Mouse (Mus musculus) left cerebral cortex, postnatal 25 days (tissue): Measurements from ENCODE around the gene Fbf1. TPM values are rescaled to one million over a fixed set of nuclear protein-coding genes. Genes with fewer than 3 reads are reported as not detected.

Source experiments
- DNase-seq, 2 experiments: peaks; one replicate each; pipeline ENCODE4 v3.0.0; 2022; ENCODE audit warnings: low spot score in 2 of 2, mixed read lengths in 1 of 2
- intact Hi-C: fragments of 180-260 bp; cut with DNase I; formaldehyde crosslinking; loops from one replicate; pipeline ENCODE4 v1.15.1; 2025
- total RNA-seq, 2 experiments: library from RNA; stranded (reverse); gene quantifications; 2 replicates each; pipeline ENCODE4 v1.2.3; 2021

Fbf1 gene
- total RNA-seq, 2 experiments from 2014 or later = 72.8 to 82.1 TPM

GRCm38 (mm10) chr11:116117241-116117640 lies 50.7 kb downstream of the Fbf1 start:
- intact Hi-C loops = no loop called here

GRCm38 (mm10) chr11:116111611-116112203 lies 56.3 kb downstream of the Fbf1 start:
- DNase-seq = no peak
- intact Hi-C loops = loop anchor here (2.0 kb wide), 1 partner anchor 15 kb away; the partner anchor contains the start of gene Trim47

More at GRCm38 (mm10) chr11:116117241-116117640, 50.7 kb downstream of the Fbf1 start:
- no peak for DNase-seq

GRCm38 (mm10) chr11:116111067-116111466 lies 56.9 kb downstream of the Fbf1 start:
- DNase-seq = no peak
- intact Hi-C loops = loop anchor here (2.0 kb wide), 1 partner anchor 16 kb away; the partner anchor contains the start of gene Trim47

GRCm38 (mm10) chr11:116110540-116110939 lies 57.4 kb downstream of the Fbf1 start:
- intact Hi-C loops = loop anchor here (2.0 kb wide), 1 partner anchor 16 kb away; the partner anchor contains the start of gene Trim47
- no peak for DNase-seq

- no peak for DNase-seq
- intact Hi-C loops = loop anchor here (2.0 kb wide), 1 partner anchor 17 kb away; the partner anchor contains the start of gene Trim47
Measured at GRCm38 (mm10) chr11:116110131-116110530, 57.8 kb downstream of the Fbf1 start.

- DNase-seq = no peak
- intact Hi-C loops = loop anchor here (2.0 to 10.0 kb wide), 3 partner anchors 17 to 345 kb away; partner anchors contain the start of genes Recql5, Sap30bp and Trim47
Measured at GRCm38 (mm10) chr11:116109441-116110081, 58.4 kb downstream of the Fbf1 start.

GRCm38 (mm10) chr11:116108464-116109137 lies 59.4 kb downstream of the Fbf1 start:
- peak in 1 of 2 experiments; percentile 48 for DNase-seq

GRCm38 (mm10) chr11:116107777-116108285 lies 60.1 kb downstream of the Fbf1 start:
- intact Hi-C loops = loop anchor here (10.0 kb wide), 2 partner anchors 173 to 347 kb away; partner anchors contain the start of genes Recql5 and Sap30bp

More at GRCm38 (mm10) chr11:116108464-116109137, 59.4 kb downstream of the Fbf1 start:
- intact Hi-C loops = loop anchor here (10.0 kb wide), 2 partner anchors 174 to 346 kb away; partner anchors contain the start of genes Recql5 and Sap30bp

GRCm38 (mm10) chr11:116106963-116107776 lies 60.8 kb downstream of the Fbf1 start:
- no peak for DNase-seq
- intact Hi-C loops = loop anchor here (10.0 kb wide), 2 partner anchors 172 to 348 kb away; partner anchors contain the start of genes Recql5 and Sap30bp

More at GRCm38 (mm10) chr11:116107777-116108285, 60.1 kb downstream of the Fbf1 start:
- DNase-seq = no peak

- intact Hi-C loops = loop anchor here (10.0 kb wide), 2 partner anchors 172 to 348 kb away; partner anchors contain the start of genes Recql5 and Sap30bp
- DNase-seq = no peak
Measured at GRCm38 (mm10) chr11:116106154-116106962, 61.6 kb downstream of the Fbf1 start.

- no peak for DNase-seq
- intact Hi-C loops = loop anchor here (10.0 kb wide), 2 partner anchors 170 to 350 kb away; partner anchors contain the start of genes Recql5 and Sap30bp
Measured at GRCm38 (mm10) chr11:116105065-116105464, 62.9 kb downstream of the Fbf1 start.

GRCm38 (mm10) chr11:116104006-116104646 lies 63.8 kb downstream of the Fbf1 start:
- intact Hi-C loops = loop anchor here (10.0 kb wide), 2 partner anchors 169 to 351 kb away; partner anchors contain the start of genes Recql5 and Sap30bp

GRCm38 (mm10) chr11:116103572-116103971 lies 64.4 kb downstream of the Fbf1 start:
- intact Hi-C loops = loop anchor here (10.0 kb wide), 2 partner anchors 169 to 351 kb away; partner anchors contain the start of genes Recql5 and Sap30bp
- DNase-seq = no peak

More at GRCm38 (mm10) chr11:116104006-116104646, 63.8 kb downstream of the Fbf1 start:
- no peak for DNase-seq

GRCm38 (mm10) chr11:116102472-116102871 lies 65.5 kb downstream of the Fbf1 start:
- no peak for DNase-seq
- intact Hi-C loops = loop anchor here (10.0 kb wide), 2 partner anchors 168 to 352 kb away; partner anchors contain the start of genes Recql5 and Sap30bp

- intact Hi-C loops = loop anchor here (10.0 kb wide), 2 partner anchors 167 to 353 kb away; partner anchors contain the start of genes Recql5 and Sap30bp
- DNase-seq = no peak
Measured at GRCm38 (mm10) chr11:116101931-116102381, 66.0 kb downstream of the Fbf1 start.

- intact Hi-C loops = loop anchor here (10.0 kb wide), 2 partner anchors 166 to 354 kb away; partner anchors contain the start of genes Recql5 and Sap30bp
Measured at GRCm38 (mm10) chr11:116100839-116101238, 67.1 kb downstream of the Fbf1 start.

More at GRCm38 (mm10) chr11:116100839-116101238, 67.1 kb downstream of the Fbf1 start:
- no peak for DNase-seq
